Mouse (Mus musculus): ENCODE results near the gene Ulk1. TPM values are rescaled to one million over a fixed set of nuclear protein-coding genes. Genes with fewer than 3 reads are reported as not detected.
"Not testable (repeated sequence)": the region's sequence is repeated elsewhere in the genome, so short reads cannot be mapped to it uniquely, and the experiment has no call there.

Gene Ulk1
- polyA plus RNA-seq (2012) = 17.0 and 20.3 TPM in 2 replicates

- H3K4me3 ChIP-seq (replicated peaks) = peak within 1 kb of the TSS; percentile 93
- peaks cover 32% of the 10 kb centered on the region for H3K36me3 ChIP-seq (ENCODE audit: control insufficient read depth)
- TF ChIP-seq TAL1 (IDR thresholded peaks at IDR 0.05; ENCODE audit: low read length) = no peak
- TF ChIP-seq GATA1 (IDR thresholded peaks at IDR 0.05; ENCODE audit: low read length) = no peak
- H3K27me3 ChIP-seq (ENCODE audit: control insufficient read depth) = no peaks in the 10 kb centered on the region; the same call in 1 of the 2 replicates
- no peaks in the 10 kb centered on the region for H3K9me3 ChIP-seq (ENCODE audit: control insufficient read depth, low read length)
- H3K4me1 ChIP-seq (ENCODE audit: control insufficient read depth) = peaks cover 60% of the 10 kb centered on the region
These were observed at the start of gene Ulk1 for GRCm38 (mm10) chr5:110809667-110810325. Gene Ulk1, minus strand, starts transcription at chr5:110810097.

DNA sequence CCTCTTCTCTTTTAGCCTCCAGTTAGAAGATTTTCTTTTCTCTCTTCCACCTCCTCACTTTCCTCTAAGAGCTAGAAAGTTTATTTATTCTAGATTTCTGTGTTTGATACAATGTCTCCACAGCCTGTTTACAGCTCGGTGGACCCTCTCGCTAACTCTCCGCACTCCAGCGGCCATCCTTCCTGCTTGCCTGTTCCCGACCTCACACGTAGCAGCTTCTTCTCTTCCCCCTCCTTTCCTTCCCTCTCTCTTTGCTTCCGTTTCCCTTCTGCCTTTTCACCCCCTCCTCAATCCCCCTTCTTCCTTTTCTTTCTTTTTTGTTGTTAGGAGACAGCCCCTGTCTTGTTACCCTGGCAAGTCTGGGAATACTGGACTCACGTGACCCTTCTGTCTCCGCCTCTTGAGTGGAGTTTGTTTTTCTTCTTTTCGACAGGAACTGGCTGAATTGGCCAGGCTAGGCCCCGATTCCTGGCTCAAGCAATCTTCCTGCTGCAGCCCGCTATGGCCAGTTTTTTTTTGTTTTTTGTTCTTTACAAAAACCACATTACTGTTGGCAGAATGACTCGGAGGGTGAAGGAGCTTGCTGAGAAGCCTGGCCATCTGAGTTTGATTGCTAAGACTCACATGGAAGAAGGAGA lies 49.2 kb upstream of the Ulk1 start:
- H3K9me3 ChIP-seq (ENCODE audit: control insufficient read depth, low read length) = no peaks in the 10 kb centered on the region
- H3K27me3 ChIP-seq (ENCODE audit: control insufficient read depth) = no peaks in the 10 kb centered on the region
- no peaks in the 10 kb centered on the region; the same call in 1 of the 2 replicates for H3K4me1 ChIP-seq (ENCODE audit: control insufficient read depth)
- H3K4me3 ChIP-seq (replicated peaks) = no peak overlapping the region
- peaks cover 98% of the 10 kb centered on the region for H3K36me3 ChIP-seq (ENCODE audit: control insufficient read depth)
- TF ChIP-seq GATA1 (IDR thresholded peaks at IDR 0.05; ENCODE audit: low read length) (no peak), TAL1 (IDR thresholded peaks at IDR 0.05; ENCODE audit: low read length) (no peak)

- no peak for TF ChIP-seq TAL1 (IDR thresholded peaks at IDR 0.05; ENCODE audit: low read length)
- no peak for TF ChIP-seq GATA1 (IDR thresholded peaks at IDR 0.05; ENCODE audit: low read length)
- H3K36me3 ChIP-seq (ENCODE audit: control insufficient read depth) = peaks cover 97% of the 10 kb centered on the region
- H3K4me1 ChIP-seq (ENCODE audit: control insufficient read depth) = no peaks in the 10 kb centered on the region; the same call in 1 of the 2 replicates
- H3K9me3 ChIP-seq (ENCODE audit: control insufficient read depth, low read length) = no peaks in the 10 kb centered on the region
- H3K27me3 ChIP-seq (ENCODE audit: control insufficient read depth) = no peaks in the 10 kb centered on the region
- no peak overlapping the region for H3K4me3 ChIP-seq (replicated peaks)
These were observed 47.2 kb upstream of the Ulk1 start for GRCm38 (mm10) chr5:110857091-110857490.

DNA sequence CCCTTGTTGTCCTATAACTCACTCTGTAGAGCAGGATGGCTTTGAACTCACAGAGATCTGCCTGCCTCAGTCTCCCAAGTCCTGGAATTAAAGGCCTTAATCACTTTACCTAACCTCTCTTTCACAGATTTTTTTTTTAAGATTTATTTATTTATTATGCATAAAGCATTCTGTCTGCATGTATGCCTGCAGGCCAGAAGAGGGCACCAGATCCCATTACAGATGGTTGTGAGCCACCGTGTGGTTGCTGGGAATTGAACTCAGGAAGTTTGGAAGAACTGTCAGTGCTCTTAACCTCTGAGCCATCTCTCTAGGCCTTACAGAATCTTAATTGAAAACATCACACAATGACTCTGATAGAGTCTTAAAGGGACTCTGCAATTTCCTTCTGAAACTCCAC lies 43.1 kb upstream of the Ulk1 start:
- Histone ChIP-seq H3K4me1 (ENCODE audit: control insufficient read depth) (peaks cover 3% of the 10 kb centered on the region; the same call in 1 of the 2 replicates), H3K36me3 (ENCODE audit: control insufficient read depth) (peaks cover 98% of the 10 kb centered on the region)

GRCm38 (mm10) chr5:110841046-110841862 lies 31.4 kb upstream of the Ulk1 start:
- H3K36me3 ChIP-seq (ENCODE audit: control insufficient read depth) = peaks cover 68% of the 10 kb centered on the region
- H3K9me3 ChIP-seq (ENCODE audit: control insufficient read depth, low read length) = no peaks in the 10 kb centered on the region
- peak overlapping the region; percentile 100 for H3K4me3 ChIP-seq (replicated peaks)
- TF ChIP-seq GATA1 (IDR thresholded peaks at IDR 0.05; ENCODE audit: low read length) (no peak), TAL1 (IDR thresholded peaks at IDR 0.05; ENCODE audit: low read length) (no peak)
- peaks cover 57% of the 10 kb centered on the region for H3K4me1 ChIP-seq (ENCODE audit: control insufficient read depth)
- H3K27me3 ChIP-seq (ENCODE audit: control insufficient read depth) = no peaks in the 10 kb centered on the region

More for the DNA sequence above, 43.1 kb upstream of the Ulk1 start:
- no peak overlapping the region for H3K4me3 ChIP-seq (replicated peaks)
- H3K27me3 ChIP-seq (ENCODE audit: control insufficient read depth) = no peaks in the 10 kb centered on the region
- TF ChIP-seq GATA1 (IDR thresholded peaks at IDR 0.05; ENCODE audit: low read length) = no peak
- TF ChIP-seq TAL1 (IDR thresholded peaks at IDR 0.05; ENCODE audit: low read length) = no peak
- H3K9me3 ChIP-seq (ENCODE audit: control insufficient read depth, low read length) = no peaks in the 10 kb centered on the region

DNA sequence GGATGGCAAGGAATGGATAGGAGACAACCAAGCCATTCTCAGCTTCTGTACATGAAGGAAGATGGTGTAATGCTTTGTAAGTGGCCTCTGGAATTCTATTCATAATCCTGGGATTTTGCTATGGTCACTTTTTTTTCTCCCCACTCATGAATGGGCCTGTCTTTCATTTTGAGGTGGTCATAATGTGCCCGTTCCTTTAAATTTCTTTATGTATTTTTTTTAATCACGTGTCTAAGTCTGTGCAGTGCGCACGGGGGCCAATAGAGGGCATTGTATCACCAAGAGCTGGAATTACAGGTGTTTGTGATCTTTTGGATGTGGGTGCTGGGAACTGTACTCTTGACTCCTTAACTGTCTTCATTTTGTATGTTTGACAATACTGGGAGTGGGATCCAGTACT lies 30.6 kb upstream of the Ulk1 start:
- Histone ChIP-seq H3K9me3 (ENCODE audit: control insufficient read depth, low read length) (no peaks in the 10 kb centered on the region), H3K4me3 (replicated peaks) (peak overlapping the region; percentile 100), H3K4me1 (ENCODE audit: control insufficient read depth) (peaks cover 62% of the 10 kb centered on the region), H3K27me3 (ENCODE audit: control insufficient read depth) (no peaks in the 10 kb centered on the region), H3K36me3 (ENCODE audit: control insufficient read depth) (peaks cover 64% of the 10 kb centered on the region)
- TF ChIP-seq GATA1 (IDR thresholded peaks at IDR 0.05; ENCODE audit: low read length) (no peak), TAL1 (IDR thresholded peaks at IDR 0.05; ENCODE audit: low read length) (no peak)

DNA sequence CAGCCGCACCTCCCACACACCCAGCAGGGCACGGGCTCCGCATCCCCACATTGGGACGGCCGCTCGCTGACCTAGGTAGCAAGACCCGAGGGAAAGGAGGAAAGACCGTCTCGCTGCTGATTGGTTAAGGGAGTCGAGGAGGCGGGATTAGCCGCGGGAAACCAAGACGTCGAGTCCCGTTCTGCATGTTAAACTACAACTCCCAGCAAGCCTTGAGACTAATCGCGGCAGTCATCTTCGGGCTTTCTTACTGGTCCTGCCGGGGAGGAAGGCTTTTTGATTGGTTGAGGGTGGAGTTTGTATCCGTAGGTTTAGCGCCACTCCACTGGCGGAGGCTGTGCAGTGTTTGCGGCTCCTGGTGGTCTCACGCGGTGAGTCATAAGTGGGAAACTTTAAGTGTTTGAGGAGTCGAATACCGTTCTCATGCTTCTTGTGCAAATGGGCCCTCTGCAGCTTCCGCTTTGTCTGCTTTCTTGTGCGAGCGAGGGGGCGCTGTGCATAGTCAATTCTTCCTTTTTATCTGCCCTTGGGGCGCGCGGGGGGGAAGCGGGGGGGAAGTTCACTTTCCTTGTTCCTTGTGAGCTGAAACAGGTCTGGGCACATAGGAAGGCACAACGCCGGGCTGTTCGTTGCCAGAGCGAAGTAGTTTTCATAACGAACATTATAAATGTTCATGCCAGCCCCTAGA lies 29.9 kb upstream of the Ulk1 start, which contains the start of the genes Hscb and Chek2:
TSS of gene Hscb (minus strand) at position 100 of the 688 bp plus-strand sequence.
TSS of gene Chek2 (plus strand) at position 302 of the 688 bp plus-strand sequence.
- no peaks in the 10 kb centered on the region for H3K9me3 ChIP-seq (ENCODE audit: control insufficient read depth, low read length)
- peaks cover 65% of the 10 kb centered on the region for H3K4me1 ChIP-seq (ENCODE audit: control insufficient read depth)
- no peak for TF ChIP-seq TAL1 (IDR thresholded peaks at IDR 0.05; ENCODE audit: low read length)
- TF ChIP-seq GATA1 (IDR thresholded peaks at IDR 0.05; ENCODE audit: low read length) = peak; percentile 99
- peak within 1 kb of the TSS; percentile 100 for H3K4me3 ChIP-seq (replicated peaks)
- no peaks in the 10 kb centered on the region for H3K27me3 ChIP-seq (ENCODE audit: control insufficient read depth)
- H3K36me3 ChIP-seq (ENCODE audit: control insufficient read depth) = peaks cover 62% of the 10 kb centered on the region

- no peaks in the 10 kb centered on the region for H3K27me3 ChIP-seq (ENCODE audit: control insufficient read depth)
- TF ChIP-seq GATA1 (IDR thresholded peaks at IDR 0.05; ENCODE audit: low read length) (peak; percentile 56), TAL1 (IDR thresholded peaks at IDR 0.05; ENCODE audit: low read length) (no peak)
- peaks cover 71% of the 10 kb centered on the region for H3K4me1 ChIP-seq (ENCODE audit: control insufficient read depth)
- H3K36me3 ChIP-seq (ENCODE audit: control insufficient read depth) = peaks cover 62% of the 10 kb centered on the region
- peak overlapping the region; percentile 100 for H3K4me3 ChIP-seq (replicated peaks)
- H3K9me3 ChIP-seq (ENCODE audit: control insufficient read depth, low read length) = no peaks in the 10 kb centered on the region
These were observed 29.3 kb upstream of the Ulk1 start for GRCm38 (mm10) chr5:110839038-110839677.

DNA sequence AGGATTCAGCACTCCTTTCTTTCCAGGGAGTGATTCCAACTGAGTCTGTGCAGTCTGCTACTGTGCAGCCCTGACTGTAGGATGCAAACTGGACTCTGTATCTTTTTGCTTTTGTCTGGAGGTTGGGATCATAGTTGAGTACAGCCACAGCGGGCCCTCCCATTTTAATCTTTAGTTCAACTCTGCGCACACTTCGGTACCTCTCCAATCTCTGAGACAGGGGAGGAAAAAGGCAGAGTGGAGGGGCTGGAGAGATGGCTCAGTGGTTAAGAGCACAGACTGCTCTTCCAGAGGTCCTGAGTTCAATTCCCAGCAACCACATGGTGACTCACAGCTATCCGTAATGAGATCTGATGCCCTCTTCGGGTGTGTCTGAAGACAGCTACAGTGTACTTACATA lies 28.1 kb upstream of the Ulk1 start:
- Histone ChIP-seq H3K36me3 (ENCODE audit: control insufficient read depth) (peaks cover 62% of the 10 kb centered on the region), H3K4me3 (replicated peaks) (peak overlapping the region; percentile 100), H3K4me1 (ENCODE audit: control insufficient read depth) (peaks cover 76% of the 10 kb centered on the region)
- H3K9me3 ChIP-seq (ENCODE audit: control insufficient read depth, low read length); H3K27me3 ChIP-seq (ENCODE audit: control insufficient read depth): not testable (repeated sequence)
